Mouse (Mus musculus) hindbrain, embryonic 11.5 days (tissue): Measurements from ENCODE around the gene B830017H08Rik. TPM values are rescaled to one million over a fixed set of nuclear protein-coding genes. Genes with fewer than 3 reads are reported as not detected.

Experiments used
- ATAC-seq: fragments of 200-750 bp; cut with Nextera tagmentation; 2 replicates; pipeline ENCODE4 v1.8.0; 2017; ENCODE audit warnings: mild to moderate bottlenecking, moderate TSS enrichment, moderate library complexity; ENCODE audit not compliant: low FRiP score
- DNase-seq: peaks from one replicate; pipeline ENCODE4 v3.0.0-alpha.2; 2015; ENCODE audit warnings: low spot score
- H3K27ac ChIP-seq: fragments of 300-500 bp; sonication (generic); 2 replicates; pipeline ENCODE4 v1.5.1; 2014; ENCODE audit warnings: mild to moderate bottlenecking, low read depth, low read length
- H3K27me3 ChIP-seq: fragments of 300-500 bp; sonication (generic); 2 replicates; pipeline ENCODE4 v1.6.1; 2014; ENCODE audit warnings: mild to moderate bottlenecking, low read length, moderate library complexity, mixed read lengths; ENCODE audit not compliant: control insufficient read depth, insufficient read depth
- H3K36me3 ChIP-seq: fragments of 300-500 bp; sonication (generic); 2 replicates; pipeline ENCODE4 v1.6.1; 2014; ENCODE audit warnings: mild to moderate bottlenecking, low read length, moderate library complexity, mixed read lengths; ENCODE audit not compliant: control insufficient read depth, insufficient read depth
- H3K4me1 ChIP-seq: fragments of 300-500 bp; sonication (generic); replicated peaks from 2 replicates; pipeline ENCODE4 v1.6.1; 2014; ENCODE audit warnings: low read length, mixed read lengths; ENCODE audit not compliant: control insufficient read depth, insufficient read depth
- H3K4me2 ChIP-seq: fragments of 300-500 bp; sonication (generic); replicated peaks from 2 replicates; pipeline ENCODE4 v1.6.1; 2014; ENCODE audit warnings: mild to moderate bottlenecking, low read depth, low read length
- H3K4me3 ChIP-seq: fragments of 300-500 bp; sonication (generic); 2 replicates; pipeline ENCODE4 v1.5.1; 2014; ENCODE audit warnings: low read depth, low read length
- H3K9ac ChIP-seq: fragments of 300-500 bp; sonication (generic); 2 replicates; pipeline ENCODE4 v1.6.1; 2014; ENCODE audit warnings: low read depth, low read length
- H3K9me3 ChIP-seq: fragments of 300-500 bp; sonication (generic); 2 replicates; pipeline ENCODE4 v1.6.1; 2016; ENCODE audit warnings: low read length; ENCODE audit not compliant: control insufficient read depth
- WGBS: fragments of 180-500 bp; shearing (Covaris S2); extraction: QIAGEN DNeasy Blood & Tissue Kit; methylation state at CpG from one replicate; pipeline ENCODE4 v1.1.7; 2014; 5-methylcytosine and 5-hydroxymethylcytosine counted together
- polyA plus RNA-seq: library from polyadenylated mRNA; unstranded; fragments of >200 nt; fragmentation: Nextera tagmentation; extraction: Ambion mirVana; gene quantifications from 2 replicates; pipeline ENCODE4 v1.2.1, GENCODE M21; 2014

B830017H08Rik gene
- polyA plus RNA-seq, result 0.20 and 0.49 TPM in 2 replicates

DNA sequence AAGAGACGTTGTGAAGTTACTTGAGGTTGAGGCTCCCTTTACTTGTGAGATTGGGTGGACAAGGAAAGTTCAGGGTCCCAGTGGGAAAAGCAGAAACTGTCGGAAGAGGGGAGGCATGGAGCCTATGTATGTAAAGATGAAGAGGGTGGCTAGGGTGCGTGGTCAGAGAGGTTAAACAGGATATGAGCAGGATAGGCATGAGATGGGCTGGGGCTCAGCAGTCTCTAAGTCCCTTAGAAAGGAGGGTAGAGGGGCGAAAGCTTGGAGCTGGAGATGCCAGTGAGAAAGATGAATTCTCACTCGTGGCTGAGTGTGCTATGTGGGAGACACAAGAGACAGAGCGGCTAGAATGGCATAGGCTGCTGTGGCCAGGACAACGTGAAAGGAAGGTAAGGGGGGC is at the start of gene B830017H08Rik:
TSS of gene B830017H08Rik (plus strand) at position 301 of the 400 bp plus-strand sequence.
- peaks cover 3% of the 10 kb centered on the region for H3K4me1 ChIP-seq
- H3K4me3 ChIP-seq, result peak within 1 kb of the TSS; percentile 56
- no peaks in the 10 kb centered on the region for H3K9me3 ChIP-seq
- H3K4me2 ChIP-seq, result peak within 1 kb of the TSS; percentile 99
- peak within 1 kb of the TSS; percentile 61 for H3K9ac ChIP-seq
- H3K36me3 ChIP-seq, result no peaks in the 10 kb centered on the region
- ATAC-seq, result no peak
- H3K27ac ChIP-seq, result peak within 1 kb of the TSS; percentile 47; the same call in 1 of the 2 replicates
- no peak for DNase-seq
- H3K27me3 ChIP-seq, result peaks cover 58% of the 10 kb centered on the region
- 23% methylated on average over 7 of the region's 7 CpGs for WGBS

DNA sequence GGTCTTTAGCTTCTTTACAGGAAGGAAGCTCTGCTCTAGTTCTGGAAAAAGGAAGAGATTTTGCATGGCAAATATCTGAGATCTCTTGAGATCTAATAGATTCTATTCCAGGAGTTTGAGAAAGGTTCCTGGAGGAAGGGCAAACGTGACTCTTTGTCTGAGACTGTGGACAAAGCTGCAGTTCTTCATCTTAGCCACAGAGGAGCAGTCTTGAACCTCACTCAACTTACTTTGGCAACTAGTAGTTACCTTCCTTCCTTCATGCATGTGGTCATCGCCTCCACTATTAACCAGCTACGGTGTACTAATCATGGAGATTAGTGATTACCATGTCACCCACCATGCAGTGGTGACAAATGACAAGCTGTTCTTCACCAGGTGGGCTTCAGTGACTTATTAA is 47.6 kb upstream of the B830017H08Rik start:
- no peak overlapping the region for H3K9ac ChIP-seq
- 61% methylated on average over 3 of the region's 3 CpGs for WGBS
- no peaks in the 10 kb centered on the region for H3K4me1 ChIP-seq
- H3K27me3 ChIP-seq, result no peaks in the 10 kb centered on the region
- H3K9me3 ChIP-seq, result no peaks in the 10 kb centered on the region
- no peak overlapping the region for H3K4me2 ChIP-seq
- H3K4me3 ChIP-seq, result no peak overlapping the region
- H3K27ac ChIP-seq, result no peak overlapping the region
- ATAC-seq, result no peak
- DNase-seq, result no peak
- peaks cover 7% of the 10 kb centered on the region; the same call in 1 of the 2 replicates for H3K36me3 ChIP-seq

DNA sequence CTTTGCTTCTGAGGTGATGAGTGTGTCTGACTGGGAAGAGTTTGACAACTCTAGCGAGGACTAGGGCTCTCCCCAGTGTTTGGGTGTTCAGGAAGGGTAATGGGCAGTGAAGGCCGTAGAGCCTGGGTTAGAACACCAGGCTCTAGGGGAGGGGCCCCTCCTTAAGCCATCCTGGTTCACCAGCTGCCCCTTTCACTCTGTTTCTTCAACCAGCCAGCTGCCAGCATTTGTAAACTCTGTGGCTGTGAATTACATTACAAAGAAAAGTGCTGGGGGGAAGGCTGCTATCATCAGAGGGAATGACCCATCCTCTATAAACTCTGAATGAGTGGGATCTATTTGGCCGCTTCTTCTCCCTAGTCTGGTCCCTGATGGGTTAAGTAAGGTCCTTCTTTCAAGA is 40.2 kb upstream of the B830017H08Rik start:
- H3K4me2 ChIP-seq, result no peak overlapping the region
- ATAC-seq (no peak), DNase-seq (no peak)
- H3K36me3 ChIP-seq, result peaks cover 5% of the 10 kb centered on the region; the same call in 1 of the 2 replicates
- H3K4me1 ChIP-seq, result peaks cover 4% of the 10 kb centered on the region; the same call in 1 of the 2 replicates
- H3K9ac ChIP-seq, result no peak overlapping the region
- peaks cover 25% of the 10 kb centered on the region for H3K27me3 ChIP-seq
- 61% methylated on average over 3 of the region's 3 CpGs for WGBS
- no peak overlapping the region for H3K27ac ChIP-seq
- H3K9me3 ChIP-seq, result no peaks in the 10 kb centered on the region
- no peak overlapping the region for H3K4me3 ChIP-seq

DNA sequence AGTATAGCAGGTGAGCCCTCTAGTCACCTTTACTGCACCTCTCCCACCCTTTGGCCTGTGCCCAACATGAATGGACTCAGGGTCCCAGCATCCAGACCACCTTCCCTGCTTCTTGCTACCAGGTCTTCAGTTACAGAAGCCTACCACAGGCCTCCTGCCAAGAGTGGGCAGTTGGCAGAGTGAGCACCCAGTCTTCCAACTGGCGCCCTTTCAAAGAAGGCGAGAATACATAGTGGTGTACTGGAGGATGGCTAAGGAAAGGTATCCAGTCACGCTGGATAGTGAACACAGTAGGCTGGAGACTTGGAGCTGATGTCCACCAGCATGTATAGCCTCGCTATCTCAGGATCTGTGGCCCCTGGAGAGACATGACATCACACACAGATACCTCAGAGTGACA is 38.9 kb upstream of the B830017H08Rik start:
- no peak for DNase-seq
- Histone ChIP-seq H3K9ac (no peak overlapping the region), H3K27me3 (peaks cover 39% of the 10 kb centered on the region), H3K4me1 (peaks cover 4% of the 10 kb centered on the region), H3K9me3 (no peaks in the 10 kb centered on the region), H3K4me3 (no peak overlapping the region), H3K36me3 (peaks cover 2% of the 10 kb centered on the region; the same call in 1 of the 2 replicates), H3K27ac (no peak overlapping the region), H3K4me2 (no peak overlapping the region)
- 82% methylated on average over 4 of the region's 4 CpGs for WGBS
- no peak for ATAC-seq

DNA sequence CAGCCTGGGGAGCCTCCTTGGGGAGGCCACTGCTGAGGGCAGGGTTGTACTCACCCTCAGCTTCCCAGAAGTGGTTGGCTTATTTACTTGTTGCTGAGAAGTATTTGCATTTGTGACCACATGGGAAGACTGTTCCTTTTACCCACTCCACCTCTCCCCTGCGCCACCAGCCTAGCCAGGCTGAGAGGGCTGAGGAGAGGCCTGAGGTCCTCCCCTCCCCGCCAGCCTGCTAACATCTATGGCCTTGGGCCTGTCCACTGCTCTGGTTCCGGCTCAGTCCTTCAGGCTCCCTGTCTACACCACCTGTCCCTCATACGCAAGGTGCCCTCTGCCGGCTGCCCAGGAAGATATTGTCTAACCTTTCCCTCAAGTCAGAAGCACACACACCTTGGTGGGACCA is 37.3 kb upstream of the B830017H08Rik start:
- 58% methylated on average over 5 of the region's 5 CpGs for WGBS

DNA sequence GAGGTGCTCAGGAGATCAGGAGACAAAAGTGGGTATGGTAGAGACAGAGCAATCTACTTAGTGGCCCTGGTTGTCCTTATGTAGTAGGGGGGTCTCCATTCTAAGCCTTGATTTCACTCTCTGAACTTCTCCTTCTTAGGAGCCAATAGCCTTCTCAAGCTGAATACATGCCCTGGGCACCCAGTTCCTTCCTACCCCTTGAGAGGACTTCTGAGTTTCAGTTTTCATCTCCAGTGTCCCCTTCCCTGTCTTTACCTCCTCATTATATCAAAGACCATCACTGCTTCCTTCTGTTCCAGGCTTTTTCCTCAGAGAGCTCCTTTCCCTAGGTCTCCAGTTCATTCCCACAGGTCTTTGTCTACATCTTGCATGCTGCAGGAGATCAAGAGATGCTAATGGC is 36.4 kb upstream of the B830017H08Rik start:
- peak overlapping the region; percentile 43 for H3K4me3 ChIP-seq
- peaks cover 4% of the 10 kb centered on the region for H3K4me1 ChIP-seq
- H3K9me3 ChIP-seq, result no peaks in the 10 kb centered on the region
- peak overlapping the region; percentile 70; the same call in 1 of the 2 replicates for H3K9ac ChIP-seq
- peaks cover 60% of the 10 kb centered on the region for H3K27me3 ChIP-seq
- H3K27ac ChIP-seq, result no peak overlapping the region
- ATAC-seq, result no peak
- peak; percentile 27 for DNase-seq
- H3K36me3 ChIP-seq, result no peaks in the 10 kb centered on the region
- peak overlapping the region; percentile 81 for H3K4me2 ChIP-seq

More for the DNA sequence above, 37.3 kb upstream of the B830017H08Rik start:
- Histone ChIP-seq H3K4me2 (no peak overlapping the region), H3K27me3 (peaks cover 53% of the 10 kb centered on the region), H3K9ac (no peak overlapping the region), H3K4me3 (no peak overlapping the region), H3K4me1 (peaks cover 4% of the 10 kb centered on the region), H3K36me3 (no peaks in the 10 kb centered on the region), H3K27ac (no peak overlapping the region), H3K9me3 (no peaks in the 10 kb centered on the region)
- ATAC-seq (no peak), DNase-seq (no peak)

DNA sequence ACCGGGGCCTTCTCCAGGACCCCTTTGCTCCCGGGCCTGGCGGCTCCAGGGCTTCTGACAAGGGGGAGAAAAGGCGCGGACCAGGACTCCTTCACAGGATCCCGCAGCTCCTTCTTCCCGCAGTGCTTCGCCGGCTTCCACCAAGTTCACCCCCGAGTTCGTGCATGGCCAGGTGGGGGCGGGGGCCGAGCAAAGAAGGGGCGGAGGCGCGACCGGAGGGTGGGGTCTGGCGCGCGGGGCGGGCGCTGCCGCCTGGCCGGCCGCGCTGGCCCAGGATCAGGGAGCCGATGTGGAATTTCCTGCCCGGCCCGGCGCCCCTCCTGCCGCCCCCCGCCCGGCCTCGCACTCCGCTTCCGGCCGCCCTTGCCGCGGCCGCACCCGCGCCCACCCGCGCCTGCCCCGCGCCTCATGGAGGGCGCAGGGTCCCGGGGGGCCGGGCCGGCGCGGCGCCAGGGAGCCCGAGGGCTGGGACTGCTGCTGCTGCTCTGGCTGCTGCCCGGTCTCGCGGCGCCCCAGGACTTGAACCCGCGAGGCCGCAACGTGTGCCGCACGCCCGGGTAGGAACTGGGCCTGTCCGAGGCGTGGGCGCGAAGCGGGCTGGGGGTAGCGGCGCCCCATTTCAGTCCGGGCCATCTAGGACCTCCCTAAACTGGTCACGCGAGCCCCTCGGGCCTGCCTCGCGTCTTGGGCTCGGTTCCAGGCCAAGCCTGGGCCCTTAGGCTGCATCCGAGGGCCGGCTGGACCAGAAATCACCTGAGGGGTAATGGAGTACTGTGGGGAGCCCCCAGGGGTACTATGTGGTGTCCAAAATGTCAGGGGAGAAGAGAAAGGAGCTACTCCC is 35.7 kb upstream of the B830017H08Rik start, which contains the start of gene Scarf2:
TSS of gene Scarf2 (plus strand) at position 312 of the 841 bp plus-strand sequence.
- peak; percentile 23; the same call in 1 of the 2 replicates for ATAC-seq
- H3K27me3 ChIP-seq, result peaks cover 66% of the 10 kb centered on the region
- peak; percentile 62 for DNase-seq
- H3K4me1 ChIP-seq, result peaks cover 4% of the 10 kb centered on the region
- 3% methylated on average over 48 of the region's 81 CpGs for WGBS
- H3K36me3 ChIP-seq, result no peaks in the 10 kb centered on the region
- peak within 1 kb of the TSS; percentile 70 for H3K9ac ChIP-seq
- H3K27ac ChIP-seq, result peak within 1 kb of the TSS; percentile 62
- H3K4me2 ChIP-seq, result peak within 1 kb of the TSS; percentile 81
- H3K4me3 ChIP-seq, result peak within 1 kb of the TSS; percentile 43
- H3K9me3 ChIP-seq, result no peaks in the 10 kb centered on the region

DNA sequence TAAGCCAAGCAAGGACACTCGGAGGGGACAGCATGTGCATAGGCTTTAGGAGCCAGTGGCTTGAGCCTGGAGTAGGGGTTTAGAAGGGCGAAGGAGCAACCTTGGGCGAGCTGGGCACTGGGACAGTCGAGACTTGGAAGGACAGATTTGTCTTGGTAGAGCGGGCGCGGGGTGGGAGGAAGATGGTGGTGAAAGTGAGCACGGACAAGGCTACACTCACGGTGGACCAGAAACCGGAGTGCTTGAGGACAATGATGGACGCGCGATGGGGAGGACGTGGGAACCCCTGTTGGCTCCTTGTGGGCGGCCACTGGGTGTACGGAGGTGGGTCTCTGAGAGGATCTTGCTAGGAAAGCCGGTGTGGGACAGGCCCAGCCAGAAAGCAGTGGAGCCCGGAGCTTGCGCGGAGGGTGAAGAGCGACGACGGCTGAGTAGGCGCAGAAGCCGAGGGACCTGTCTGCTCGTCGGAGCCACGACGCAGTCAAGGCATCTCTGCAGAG is 35.1 kb upstream of the B830017H08Rik start:
- 2% methylated on average over 29 of the region's 29 CpGs for WGBS
- peak; percentile 17; the same call in 1 of the 2 replicates for ATAC-seq
- Histone ChIP-seq H3K4me1 (peaks cover 8% of the 10 kb centered on the region), H3K27ac (0 out of 2 replicates have a peak overlapping the region, but pooled peaks have one; percentile 62), H3K4me3 (peak overlapping the region; percentile 43), H3K9ac (peak overlapping the region; percentile 70), H3K9me3 (no peaks in the 10 kb centered on the region), H3K36me3 (no peaks in the 10 kb centered on the region), H3K4me2 (peak overlapping the region; percentile 81), H3K27me3 (peaks cover 73% of the 10 kb centered on the region)
- peak; percentile 68 for DNase-seq
